Mouse (Mus musculus) forebrain, embryonic 13.5 days (tissue): ENCODE measurements around the gene Tanc2. TPM values are rescaled to one million over a fixed set of nuclear protein-coding genes. Genes with fewer than 3 reads are reported as not detected.

Experiments used
- ATAC-seq: fragments of 200-750 bp; cut with Nextera tagmentation; 2 replicates; pipeline ENCODE4 v1.8.0; 2017
- H3K27ac ChIP-seq: fragments of 300-500 bp; sonication (generic); 2 replicates; pipeline ENCODE4 v1.5.1; 2015; ENCODE audit warnings: inconsistent platforms, mild to moderate bottlenecking, moderate library complexity
- H3K27me3 ChIP-seq: fragments of 300-500 bp; sonication (generic); 2 replicates; pipeline ENCODE4 v1.6.1; 2015; ENCODE audit warnings: mild to moderate bottlenecking, inconsistent platforms
- H3K36me3 ChIP-seq: fragments of 300-500 bp; sonication (generic); 2 replicates; pipeline ENCODE4 v1.6.1; 2015; ENCODE audit warnings: mild to moderate bottlenecking, inconsistent platforms; ENCODE audit not compliant: poor library complexity, severe bottlenecking
- H3K4me1 ChIP-seq: fragments of 300-500 bp; sonication (generic); 2 replicates; pipeline ENCODE4 v1.6.1; 2015; ENCODE audit warnings: inconsistent platforms
- H3K4me2 ChIP-seq: fragments of 300-500 bp; sonication (generic); 2 replicates; pipeline ENCODE4 v1.6.1; 2015; ENCODE audit warnings: inconsistent platforms, mild to moderate bottlenecking, moderate library complexity
- H3K4me3 ChIP-seq: fragments of 300-500 bp; sonication (generic); 2 replicates; pipeline ENCODE4 v1.5.1; 2015; ENCODE audit warnings: mild to moderate bottlenecking, inconsistent platforms
- H3K9ac ChIP-seq: fragments of 300-500 bp; sonication (generic); 2 replicates; pipeline ENCODE4 v1.6.1; 2015; ENCODE audit warnings: mild to moderate bottlenecking, inconsistent platforms
- H3K9me3 ChIP-seq: fragments of 300-500 bp; sonication (generic); replicated peaks from 2 replicates; pipeline ENCODE4 v1.6.1; 2016; ENCODE audit warnings: inconsistent platforms
- WGBS: fragments of 180-500 bp; shearing (Covaris S2); methylation state at CpG from one replicate; pipeline ENCODE4 v1.1.7; 2015; 5-methylcytosine and 5-hydroxymethylcytosine counted together
- polyA plus RNA-seq: library from polyadenylated mRNA; unstranded; fragments of >200 nt; fragmentation: Nextera tagmentation; extraction: Ambion mirVana; gene quantifications from 2 replicates; pipeline ENCODE4 v1.2.1, GENCODE M21; 2015

The Tanc2 gene
- 17.4 and 21.9 TPM in 2 replicates for polyA plus RNA-seq

DNA sequence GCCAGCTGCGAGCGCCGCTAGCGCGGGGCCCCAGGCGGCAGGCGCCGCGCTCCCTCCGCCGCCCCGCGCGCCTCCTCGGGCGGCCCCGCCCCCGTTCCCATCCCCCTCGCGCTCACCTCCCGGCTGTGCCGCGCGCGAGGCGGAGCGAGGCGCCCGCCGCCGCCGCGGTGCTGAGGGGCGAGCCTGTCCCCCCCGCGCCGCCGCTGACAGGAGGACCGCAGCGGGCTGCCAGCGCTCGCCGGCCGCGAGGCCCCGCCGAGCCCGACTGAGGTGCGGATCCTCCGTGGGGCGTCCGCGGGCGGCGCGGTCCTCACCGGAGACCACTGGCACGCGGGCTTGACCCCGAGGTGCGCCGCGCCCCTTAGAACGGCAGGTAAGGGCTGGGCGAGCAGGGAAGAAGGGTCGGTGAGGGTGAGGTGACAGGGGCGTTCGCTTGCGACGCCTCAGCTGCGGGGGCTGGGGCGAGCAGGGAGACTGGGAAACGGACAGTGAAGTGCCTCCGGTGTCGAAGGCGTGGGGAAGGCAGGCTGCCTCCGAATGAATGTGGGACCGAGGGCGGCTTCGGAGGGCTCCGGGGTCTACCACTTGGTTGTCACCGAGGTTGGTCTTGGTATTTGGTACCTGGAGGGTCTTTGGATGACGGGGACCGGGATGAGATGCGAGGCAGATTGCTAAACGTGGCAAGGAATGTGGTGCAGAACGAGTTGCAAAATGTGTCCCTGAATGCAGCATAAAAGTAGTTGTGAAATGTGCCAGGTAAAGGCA lies at the start of gene Tanc2:
Gene Tanc2 (plus strand): TSS at position 110 of the 765 bp plus-strand sequence.
- no peaks in the 10 kb centered on the region for H3K27me3 ChIP-seq
- peak within 1 kb of the TSS; percentile 89 for H3K9ac ChIP-seq
- peak within 1 kb of the TSS; percentile 70 for H3K4me2 ChIP-seq
- peak within 1 kb of the TSS; percentile 71 for H3K4me3 ChIP-seq
- H3K4me1 ChIP-seq, result peaks cover 8% of the 10 kb centered on the region; the same call in 1 of the 2 replicates
- peak; percentile 48 for ATAC-seq
- H3K9me3 ChIP-seq, result no peaks in the 10 kb centered on the region
- H3K27ac ChIP-seq, result peak within 1 kb of the TSS; percentile 89
- no peaks in the 10 kb centered on the region for H3K36me3 ChIP-seq
- WGBS, result under 1% methylated on average over 86 of the region's 87 CpGs

DNA sequence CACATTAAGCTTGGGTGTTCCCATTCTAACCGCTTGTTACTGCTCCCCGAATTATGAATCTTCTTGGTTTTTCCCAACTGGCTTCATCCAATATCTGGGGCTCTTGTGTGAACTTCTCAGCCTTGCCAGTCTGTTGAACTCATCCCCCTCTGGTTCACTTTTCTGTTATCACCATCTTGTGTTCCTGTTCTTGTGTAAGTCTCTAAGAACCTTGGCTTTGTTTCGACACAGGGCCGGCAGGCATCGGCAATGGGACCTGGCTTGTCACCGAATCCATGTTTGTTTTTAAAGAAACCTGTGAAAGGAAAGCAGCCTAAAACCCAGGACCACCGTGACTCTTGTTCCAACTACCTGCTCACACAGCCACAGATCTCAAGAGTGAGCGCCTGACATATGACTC lies 49.0 kb upstream of the Tanc2 start:
- Histone ChIP-seq H3K9ac (no peak overlapping the region), H3K4me3 (no peak overlapping the region), H3K4me2 (no peak overlapping the region), H3K27ac (no peak overlapping the region), H3K36me3 (no peaks in the 10 kb centered on the region), H3K27me3 (no peaks in the 10 kb centered on the region), H3K9me3 (no peaks in the 10 kb centered on the region), H3K4me1 (no peaks in the 10 kb centered on the region)
- no peak for ATAC-seq
- 93% methylated on average over 8 of the region's 8 CpGs for WGBS

DNA sequence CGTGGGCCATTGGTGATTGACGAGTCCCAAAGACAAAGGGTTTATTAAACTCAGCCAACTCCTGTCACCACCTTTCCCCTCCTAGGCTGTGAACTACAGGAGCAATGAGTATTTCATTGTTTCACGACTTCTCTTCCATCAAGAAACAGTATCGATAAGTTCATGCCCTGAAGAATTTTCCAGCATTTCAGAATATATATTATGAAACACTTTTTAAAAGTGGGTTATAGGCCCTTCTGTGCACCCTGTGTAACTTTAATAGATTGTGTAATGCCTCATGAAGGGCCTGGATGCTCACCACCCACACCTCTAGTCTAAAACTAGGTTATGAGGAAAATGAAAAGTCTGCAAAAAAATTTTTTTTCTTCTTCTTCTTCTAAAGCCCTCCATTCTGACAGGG lies 48.4 kb upstream of the Tanc2 start:
- Histone ChIP-seq H3K27me3 (no peaks in the 10 kb centered on the region), H3K9me3 (no peaks in the 10 kb centered on the region), H3K4me1 (no peaks in the 10 kb centered on the region), H3K9ac (no peak overlapping the region), H3K4me3 (no peak overlapping the region), H3K4me2 (no peak overlapping the region), H3K27ac (no peak overlapping the region), H3K36me3 (no peaks in the 10 kb centered on the region)
- no peak for ATAC-seq
- WGBS, result 80% methylated on average over 4 of the region's 4 CpGs

DNA sequence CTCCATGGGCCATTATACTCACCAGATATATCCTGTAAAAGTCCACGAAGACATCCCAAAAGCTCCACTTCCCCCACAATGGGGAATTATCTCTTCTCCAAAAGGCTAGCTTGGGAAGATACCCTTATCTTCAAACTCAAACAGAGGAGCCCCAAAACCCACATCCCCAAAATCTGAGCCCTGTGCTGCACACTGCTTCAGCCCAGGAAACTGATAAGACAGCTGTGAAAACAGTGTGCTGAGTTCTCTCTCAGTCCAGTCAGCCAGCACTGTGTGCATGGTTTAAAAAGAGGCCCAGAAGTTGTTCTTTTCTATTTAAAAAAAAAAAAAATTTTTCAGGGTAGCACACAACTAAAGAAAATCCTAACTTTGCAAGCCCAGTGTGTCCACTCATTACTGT lies 47.7 kb upstream of the Tanc2 start:
- Histone ChIP-seq H3K27ac (no peak overlapping the region), H3K4me2 (no peak overlapping the region), H3K9me3 (no peaks in the 10 kb centered on the region), H3K9ac (no peak overlapping the region), H3K27me3 (no peaks in the 10 kb centered on the region), H3K36me3 (no peaks in the 10 kb centered on the region), H3K4me3 (no peak overlapping the region), H3K4me1 (no peaks in the 10 kb centered on the region)
- 28% methylated on average over 1 of the region's 1 CpGs for WGBS
- no peak for ATAC-seq

DNA sequence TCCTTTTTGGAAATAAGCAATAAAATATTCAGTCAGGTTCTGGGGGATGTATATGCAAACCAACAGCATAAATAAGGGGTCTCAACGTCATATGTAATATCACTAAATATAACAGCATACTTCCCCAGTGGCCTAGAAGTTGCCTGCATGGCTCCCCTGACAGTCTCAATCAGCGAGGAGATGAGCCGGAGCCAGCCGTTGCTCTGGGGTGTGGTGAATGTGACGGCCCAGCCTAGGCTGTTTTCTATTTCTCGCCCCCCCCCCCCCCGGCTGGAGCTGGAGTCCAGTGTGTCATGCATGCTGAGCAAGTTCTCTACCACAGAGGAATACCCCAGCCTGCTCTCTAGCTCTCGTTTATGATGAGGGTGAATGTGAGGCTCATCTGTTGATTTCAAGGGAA lies 44.0 kb upstream of the Tanc2 start:
- Histone ChIP-seq H3K9me3 (no peaks in the 10 kb centered on the region), H3K4me3 (no peak overlapping the region), H3K27ac (no peak overlapping the region), H3K4me2 (no peak overlapping the region), H3K4me1 (0 out of 2 replicates have a peak, but pooled peaks cover 4% of the 10 kb centered on the region), H3K27me3 (no peaks in the 10 kb centered on the region), H3K36me3 (no peaks in the 10 kb centered on the region), H3K9ac (no peak overlapping the region)
- WGBS, result 69% methylated on average over 8 of the region's 8 CpGs
- no peak for ATAC-seq

DNA sequence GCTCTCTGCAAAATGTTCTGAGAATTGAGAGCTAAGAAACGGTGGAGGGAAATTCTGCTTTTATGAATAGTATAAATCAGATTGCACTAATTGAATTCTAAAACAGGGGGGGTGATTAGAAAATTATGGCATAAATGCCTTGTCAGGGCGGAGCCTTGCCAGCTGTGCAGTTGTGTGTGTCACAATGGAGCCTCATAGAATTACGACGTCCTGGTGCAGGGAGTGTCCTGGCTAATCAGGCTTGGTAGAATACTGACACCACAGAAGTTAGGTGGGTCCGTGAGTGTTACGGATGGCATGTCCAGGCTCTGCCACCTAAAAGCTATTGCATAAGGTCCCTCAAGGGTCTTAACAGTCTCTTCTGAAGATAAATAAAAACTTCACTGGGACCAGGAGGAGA lies 43.4 kb upstream of the Tanc2 start:
- Histone ChIP-seq H3K9me3 (no peaks in the 10 kb centered on the region), H3K27ac (no peak overlapping the region), H3K4me3 (no peak overlapping the region), H3K36me3 (no peaks in the 10 kb centered on the region), H3K4me1 (0 out of 2 replicates have a peak, but pooled peaks cover 4% of the 10 kb centered on the region), H3K9ac (no peak overlapping the region), H3K27me3 (no peaks in the 10 kb centered on the region), H3K4me2 (no peak overlapping the region)
- 55% methylated on average over 6 of the region's 6 CpGs for whole genome bisulfite sequencing
- no peak for ATAC-seq

DNA sequence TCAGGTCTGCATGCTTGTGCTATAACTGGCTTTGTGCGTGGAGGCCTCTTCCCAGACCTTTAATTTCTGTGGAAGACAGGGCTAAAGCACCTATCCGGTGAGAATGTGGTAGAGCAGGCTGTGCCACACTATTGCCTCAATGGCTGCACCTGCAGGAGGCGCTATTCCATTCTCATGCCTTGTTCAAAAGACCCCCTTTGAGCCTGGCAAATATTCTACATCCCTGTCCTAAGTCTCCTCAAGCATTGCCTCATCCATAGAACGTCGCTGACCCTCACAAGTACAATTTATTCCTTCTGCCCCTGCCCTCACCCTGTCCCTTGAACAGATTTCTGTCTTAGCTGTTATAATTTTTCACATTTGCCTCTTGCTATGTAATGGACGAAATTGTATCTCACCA lies 41.4 kb upstream of the Tanc2 start:
- Histone ChIP-seq H3K4me2 (no peak overlapping the region), H3K27me3 (no peaks in the 10 kb centered on the region), H3K9me3 (no peaks in the 10 kb centered on the region), H3K4me1 (0 out of 2 replicates have a peak, but pooled peaks cover 4% of the 10 kb centered on the region), H3K4me3 (no peak overlapping the region), H3K36me3 (no peaks in the 10 kb centered on the region), H3K27ac (no peak overlapping the region), H3K9ac (no peak overlapping the region)
- ATAC-seq, result no peak
- WGBS, result 88% methylated on average over 6 of the region's 6 CpGs

DNA sequence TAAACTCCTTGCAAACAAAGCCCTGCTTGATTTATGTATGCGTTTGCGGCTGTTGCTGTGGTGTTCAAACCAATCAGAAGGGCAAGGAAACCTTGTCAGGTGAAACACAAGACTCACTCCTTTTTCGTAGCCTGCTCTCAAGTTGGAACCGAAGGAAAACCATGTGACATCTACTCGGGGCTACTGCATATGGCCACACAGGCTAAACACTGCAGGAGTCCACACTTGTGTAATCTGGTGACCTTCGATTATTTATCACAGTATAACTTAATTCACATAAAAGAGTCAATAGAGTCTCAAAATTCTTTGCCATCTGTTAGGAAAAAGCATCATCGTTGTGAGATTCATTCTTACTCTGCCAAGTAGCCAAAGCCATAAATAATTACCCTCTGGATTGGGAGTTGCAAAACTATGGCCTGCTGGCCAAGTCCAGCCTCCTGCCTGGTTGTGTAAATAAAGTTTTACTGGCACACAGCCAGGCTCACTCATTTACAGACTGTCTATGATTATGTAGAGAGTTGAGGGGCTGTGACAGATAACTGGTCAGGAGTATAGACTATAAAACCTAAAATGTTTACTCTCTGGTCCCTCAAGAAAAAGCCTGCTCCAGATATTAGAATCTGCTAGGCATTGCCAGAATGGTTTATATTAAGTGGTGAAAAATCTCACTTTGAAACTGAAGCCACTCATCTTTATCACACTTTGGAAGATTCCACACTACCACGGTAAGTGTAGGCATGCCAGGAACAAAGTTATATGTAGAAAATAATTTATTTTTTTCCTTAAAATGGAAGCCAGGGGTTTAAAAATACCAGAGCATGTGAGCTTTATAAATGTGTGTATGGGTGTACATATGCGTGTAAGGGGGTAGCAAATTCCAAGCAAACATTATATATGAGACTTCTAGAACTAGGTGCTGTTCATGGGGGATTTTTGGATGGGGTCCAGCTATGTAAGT lies 40.3 kb upstream of the Tanc2 start:
- Histone ChIP-seq H3K9ac (no peak overlapping the region), H3K4me2 (no peak overlapping the region), H3K4me1 (0 out of 2 replicates have a peak, but pooled peaks cover 4% of the 10 kb centered on the region), H3K4me3 (no peak overlapping the region), H3K27ac (no peak overlapping the region), H3K27me3 (no peaks in the 10 kb centered on the region), H3K9me3 (no peaks in the 10 kb centered on the region), H3K36me3 (no peaks in the 10 kb centered on the region)
- WGBS, result 77% methylated on average over 9 of the region's 9 CpGs
- no peak for ATAC-seq

DNA sequence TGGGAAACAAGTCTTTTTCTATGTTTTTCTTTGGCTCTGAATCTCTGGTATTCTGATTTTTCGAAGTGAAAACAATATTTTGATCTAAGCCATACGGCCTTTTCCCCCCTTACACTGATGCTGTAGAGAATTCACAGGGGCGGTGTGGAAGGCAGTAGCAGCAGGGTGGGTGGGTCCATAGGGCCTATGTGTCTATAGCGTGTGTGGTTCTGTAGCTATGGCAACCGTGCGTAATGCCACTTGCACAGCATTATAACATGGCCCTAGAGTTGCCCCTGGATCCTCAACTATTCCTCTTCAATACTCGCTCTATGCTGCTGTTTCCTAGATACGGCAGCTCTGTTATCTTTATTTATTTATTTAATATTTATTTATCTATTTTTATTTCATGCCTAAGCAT lies 32.5 kb upstream of the Tanc2 start:
- no peak overlapping the region for H3K27ac ChIP-seq
- H3K36me3 ChIP-seq, result no peaks in the 10 kb centered on the region
- no peaks in the 10 kb centered on the region; the same call in 1 of the 2 replicates for H3K4me1 ChIP-seq
- H3K9ac ChIP-seq, result no peak overlapping the region
- H3K4me3 ChIP-seq, result no peak overlapping the region
- no peak overlapping the region for H3K4me2 ChIP-seq
- 52% methylated on average over 8 of the region's 8 CpGs for WGBS
- 0 out of 2 replicates have a peak, but pooled peaks have one; percentile 50 for ATAC-seq
- H3K9me3 ChIP-seq, result no peaks in the 10 kb centered on the region
- H3K27me3 ChIP-seq, result no peaks in the 10 kb centered on the region

DNA sequence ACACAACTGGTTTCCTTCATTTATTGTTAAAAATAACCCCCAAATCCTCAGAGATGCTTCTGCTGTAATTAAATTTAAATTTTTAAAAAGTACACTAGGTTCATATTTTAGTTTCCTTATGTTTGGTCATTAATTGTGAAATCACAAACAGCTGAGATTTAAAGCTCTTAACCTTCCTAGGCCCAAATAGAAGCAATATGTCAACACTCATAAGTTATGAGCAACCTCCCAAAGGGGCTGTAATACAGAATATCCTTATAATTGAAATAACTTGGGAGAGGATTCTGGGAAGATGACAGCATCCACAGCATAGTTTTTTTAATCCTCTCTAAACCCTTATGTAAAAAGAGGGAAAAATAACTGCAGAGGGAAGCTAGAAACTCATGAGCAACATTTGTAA lies 31.7 kb upstream of the Tanc2 start:
- Histone ChIP-seq H3K9me3 (no peaks in the 10 kb centered on the region), H3K27ac (no peak overlapping the region), H3K4me3 (no peak overlapping the region), H3K4me1 (no peaks in the 10 kb centered on the region; the same call in 1 of the 2 replicates), H3K4me2 (no peak overlapping the region), H3K9ac (no peak overlapping the region), H3K36me3 (no peaks in the 10 kb centered on the region), H3K27me3 (no peaks in the 10 kb centered on the region)
- no peak for ATAC-seq

DNA sequence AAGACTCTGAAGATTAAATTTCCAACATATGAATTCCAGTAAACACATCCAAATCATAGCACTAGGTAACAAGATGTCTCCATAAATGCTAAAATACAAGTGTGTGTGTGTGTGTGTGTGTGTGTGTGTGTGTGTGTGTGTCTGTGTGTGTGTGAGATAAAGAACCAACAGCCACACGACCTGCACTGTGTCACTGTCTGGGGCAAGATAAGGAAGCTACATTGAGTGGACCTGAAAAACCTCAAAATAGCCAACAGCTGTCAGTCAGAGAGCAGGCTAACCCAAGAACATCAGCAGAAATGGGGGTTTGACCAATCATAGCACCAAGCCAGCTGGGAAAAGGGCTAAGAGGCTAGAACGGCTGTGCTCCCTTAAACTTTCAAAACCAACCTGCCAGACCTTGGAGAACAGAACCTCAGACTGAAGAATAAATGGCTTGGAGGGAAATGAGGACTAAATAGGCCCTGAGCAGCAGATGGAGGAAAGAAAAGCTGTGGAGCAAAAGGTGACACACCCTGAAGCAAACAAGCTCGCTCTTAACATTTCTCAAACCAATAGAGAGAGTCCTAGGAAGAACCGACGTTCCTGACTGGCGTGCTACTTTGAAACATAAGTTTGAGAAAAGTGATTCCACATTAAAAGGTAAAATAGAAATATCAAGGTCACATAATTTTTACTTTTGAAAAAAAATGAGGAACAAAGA lies 30.8 kb upstream of the Tanc2 start:
- 83% methylated on average over 6 of the region's 6 CpGs for WGBS
- H3K9me3 ChIP-seq, result no peaks in the 10 kb centered on the region
- no peak for ATAC-seq
- no peaks in the 10 kb centered on the region for H3K27me3 ChIP-seq
- no peaks in the 10 kb centered on the region for H3K36me3 ChIP-seq
- H3K9ac ChIP-seq, result no peak overlapping the region
- H3K4me3 ChIP-seq, result no peak overlapping the region
- no peaks in the 10 kb centered on the region; the same call in 1 of the 2 replicates for H3K4me1 ChIP-seq
- no peak overlapping the region for H3K4me2 ChIP-seq
- no peak overlapping the region for H3K27ac ChIP-seq
